Mouse (Mus musculus): ENCODE data around the gene Spock1. TPM values are rescaled to one million over a fixed set of nuclear protein-coding genes. Genes with fewer than 3 reads are reported as not detected.

The Spock1 gene
- polyA plus RNA-seq, 1 experiment from 2014 or later = 0.93 TPM

GRCm38 (mm10) chr13:57637080-57637572 is 271.0 kb downstream of the Spock1 start:
- H3K27me3 ChIP-seq (ENCODE audit: low read depth, poor library complexity, severe bottlenecking) = no peaks in the 10 kb centered on the region
- H3K36me3 ChIP-seq = no peaks in the 10 kb centered on the region
- H3K9me3 ChIP-seq (replicated peaks) = no peaks in the 10 kb centered on the region
- H3K27ac ChIP-seq = no peak overlapping the region
- 87% methylated on average over 10 of the region's 10 CpGs for WGBS
- no peak overlapping the region for H3K4me3 ChIP-seq
- DNase-seq (ENCODE audit: low spot score) = no peak
- H3K4me1 ChIP-seq = 0 out of 2 replicates have a peak, but pooled peaks cover 6% of the 10 kb centered on the region

- H3K4me1 ChIP-seq = 0 out of 2 replicates have a peak, but pooled peaks cover 6% of the 10 kb centered on the region
- no peak overlapping the region for H3K4me3 ChIP-seq
- no peaks in the 10 kb centered on the region for H3K27me3 ChIP-seq (ENCODE audit: low read depth, poor library complexity, severe bottlenecking)
- DNase-seq (ENCODE audit: low spot score) = no peak
- H3K9me3 ChIP-seq (replicated peaks) = no peaks in the 10 kb centered on the region
- no peaks in the 10 kb centered on the region for H3K36me3 ChIP-seq
- 93% methylated on average over 10 of the region's 10 CpGs for WGBS
- no peak overlapping the region for H3K27ac ChIP-seq
Measured at GRCm38 (mm10) chr13:57636196-57637015, 271.7 kb downstream of the Spock1 start.

GRCm38 (mm10) chr13:57630532-57630931 is 277.6 kb downstream of the Spock1 start:
- DNase-seq (ENCODE audit: low spot score) = no peak
- no peak overlapping the region for H3K27ac ChIP-seq
- 0 out of 2 replicates have a peak, but pooled peaks cover 6% of the 10 kb centered on the region for H3K4me1 ChIP-seq
- H3K4me3 ChIP-seq = no peak overlapping the region
- H3K36me3 ChIP-seq = no peaks in the 10 kb centered on the region
- WGBS = 87% methylated on average over 4 of the region's 4 CpGs
- H3K9me3 ChIP-seq (replicated peaks) = no peaks in the 10 kb centered on the region
- H3K27me3 ChIP-seq (ENCODE audit: low read depth, poor library complexity, severe bottlenecking) = no peaks in the 10 kb centered on the region

GRCm38 (mm10) chr13:57628218-57628617 is 279.9 kb downstream of the Spock1 start:
- no peak for DNase-seq (ENCODE audit: low spot score)
- WGBS = 87% methylated on average over 8 of the region's 8 CpGs
- Histone ChIP-seq H3K36me3 (no peaks in the 10 kb centered on the region), H3K4me1 (0 out of 2 replicates have a peak, but pooled peaks cover 3% of the 10 kb centered on the region), H3K4me3 (no peak overlapping the region), H3K9me3 (replicated peaks) (no peaks in the 10 kb centered on the region), H3K27me3 (ENCODE audit: low read depth, poor library complexity, severe bottlenecking) (no peaks in the 10 kb centered on the region), H3K27ac (no peak overlapping the region)

GRCm38 (mm10) chr13:57626434-57626833 is 281.7 kb downstream of the Spock1 start:
- Histone ChIP-seq H3K27me3 (ENCODE audit: low read depth, poor library complexity, severe bottlenecking) (no peaks in the 10 kb centered on the region), H3K4me1 (no peaks in the 10 kb centered on the region), H3K36me3 (no peaks in the 10 kb centered on the region), H3K27ac (no peak overlapping the region), H3K4me3 (no peak overlapping the region), H3K9me3 (replicated peaks) (no peaks in the 10 kb centered on the region)
- 93% methylated on average over 9 of the region's 9 CpGs for WGBS
- DNase-seq (ENCODE audit: low spot score) = no peak

GRCm38 (mm10) chr13:57623909-57624481 is 284.1 kb downstream of the Spock1 start:
- Histone ChIP-seq H3K27ac (no peak overlapping the region), H3K27me3 (ENCODE audit: low read depth, poor library complexity, severe bottlenecking) (no peaks in the 10 kb centered on the region), H3K4me3 (no peak overlapping the region), H3K36me3 (no peaks in the 10 kb centered on the region), H3K9me3 (replicated peaks) (no peaks in the 10 kb centered on the region), H3K4me1 (no peaks in the 10 kb centered on the region)
- no peak for DNase-seq (ENCODE audit: low spot score)
- 74% methylated on average over 7 of the region's 7 CpGs for WGBS

GRCm38 (mm10) chr13:57619079-57619768 is 288.9 kb downstream of the Spock1 start:
- no peaks in the 10 kb centered on the region for H3K9me3 ChIP-seq (replicated peaks)
- H3K36me3 ChIP-seq = no peaks in the 10 kb centered on the region
- 82% methylated on average over 17 of the region's 17 CpGs for WGBS
- no peak overlapping the region for H3K4me3 ChIP-seq
- DNase-seq (ENCODE audit: low spot score) = no peak
- no peaks in the 10 kb centered on the region for H3K27me3 ChIP-seq (ENCODE audit: low read depth, poor library complexity, severe bottlenecking)
- no peak overlapping the region for H3K27ac ChIP-seq
- no peaks in the 10 kb centered on the region for H3K4me1 ChIP-seq

GRCm38 (mm10) chr13:57611326-57612171 is 296.6 kb downstream of the Spock1 start:
- DNase-seq (ENCODE audit: low spot score) = no peak
- Histone ChIP-seq H3K36me3 (no peaks in the 10 kb centered on the region), H3K4me3 (no peak overlapping the region), H3K9me3 (replicated peaks) (no peaks in the 10 kb centered on the region), H3K4me1 (no peaks in the 10 kb centered on the region), H3K27ac (no peak overlapping the region), H3K27me3 (ENCODE audit: low read depth, poor library complexity, severe bottlenecking) (no peaks in the 10 kb centered on the region)
- 91% methylated on average over 11 of the region's 11 CpGs for WGBS

- no peaks in the 10 kb centered on the region for H3K27me3 ChIP-seq (ENCODE audit: low read depth, poor library complexity, severe bottlenecking)
- no peak for DNase-seq (ENCODE audit: low spot score)
- no peaks in the 10 kb centered on the region for H3K36me3 ChIP-seq
- H3K9me3 ChIP-seq (replicated peaks) = no peaks in the 10 kb centered on the region
- 62% methylated on average over 7 of the region's 7 CpGs for WGBS
- H3K4me1 ChIP-seq = no peaks in the 10 kb centered on the region
- H3K27ac ChIP-seq = no peak overlapping the region
- no peak overlapping the region for H3K4me3 ChIP-seq
Measured at GRCm38 (mm10) chr13:57609946-57610345, 298.2 kb downstream of the Spock1 start.

- Histone ChIP-seq H3K27me3 (ENCODE audit: low read depth, poor library complexity, severe bottlenecking) (no peaks in the 10 kb centered on the region), H3K36me3 (no peaks in the 10 kb centered on the region), H3K27ac (no peak overlapping the region), H3K4me3 (no peak overlapping the region), H3K9me3 (replicated peaks) (no peaks in the 10 kb centered on the region), H3K4me1 (no peaks in the 10 kb centered on the region)
- 97% methylated on average over 3 of the region's 3 CpGs for WGBS
- DNase-seq (ENCODE audit: low spot score) = no peak
Measured at GRCm38 (mm10) chr13:57604437-57604836, 303.7 kb downstream of the Spock1 start.

- Histone ChIP-seq H3K36me3 (no peaks in the 10 kb centered on the region), H3K27ac (no peak overlapping the region), H3K9me3 (replicated peaks) (no peaks in the 10 kb centered on the region), H3K4me1 (no peaks in the 10 kb centered on the region), H3K4me3 (no peak overlapping the region), H3K27me3 (ENCODE audit: low read depth, poor library complexity, severe bottlenecking) (no peaks in the 10 kb centered on the region)
- no peak for DNase-seq (ENCODE audit: low spot score)
- WGBS = 79% methylated on average over 8 of the region's 8 CpGs
Measured at GRCm38 (mm10) chr13:57603226-57603625, 304.9 kb downstream of the Spock1 start.

- H3K9me3 ChIP-seq (replicated peaks) = no peaks in the 10 kb centered on the region
- H3K27ac ChIP-seq = peak overlapping the region; percentile 77; the same call in 1 of the 2 replicates
- H3K36me3 ChIP-seq = no peaks in the 10 kb centered on the region
- H3K27me3 ChIP-seq (ENCODE audit: low read depth, poor library complexity, severe bottlenecking) = no peaks in the 10 kb centered on the region
- DNase-seq (ENCODE audit: low spot score) = no peak
- H3K4me3 ChIP-seq = no peak overlapping the region
- 91% methylated on average over 6 of the region's 6 CpGs for WGBS
- peaks cover 21% of the 10 kb centered on the region for H3K4me1 ChIP-seq
Measured at GRCm38 (mm10) chr13:57595761-57596051, 312.4 kb downstream of the Spock1 start.
